Mouse (Mus musculus) liver, embryonic 12.5 days (tissue): ENCODE measurements around the gene Msantd2. TPM values are rescaled to one million over a fixed set of nuclear protein-coding genes. Genes with fewer than 3 reads are reported as not detected.

Experiments used
- ATAC-seq: fragments of 200-750 bp; cut with Nextera tagmentation; 2 replicates; pipeline ENCODE4 v1.8.0; 2017; ENCODE audit warnings: moderate number of reproducible peaks, mild to moderate bottlenecking, moderate library complexity
- H3K27ac ChIP-seq: fragments of 300-500 bp; sonication (generic); 2 replicates; pipeline ENCODE4 v1.5.1; 2016; ENCODE audit warnings: mild to moderate bottlenecking
- H3K27me3 ChIP-seq: fragments of 300-500 bp; sonication (generic); replicated peaks from 2 replicates; pipeline ENCODE4 v1.6.1; 2016; ENCODE audit warnings: mild to moderate bottlenecking, moderate library complexity
- H3K36me3 ChIP-seq: fragments of 300-500 bp; sonication (generic); 2 replicates; pipeline ENCODE4 v1.6.1; 2016; ENCODE audit warnings: mild to moderate bottlenecking, moderate library complexity
- H3K4me1 ChIP-seq: fragments of 300-500 bp; sonication (generic); 2 replicates; pipeline ENCODE4 v1.6.1; 2016
- H3K4me2 ChIP-seq: fragments of 300-500 bp; sonication (generic); 2 replicates; pipeline ENCODE4 v1.6.1; 2016; ENCODE audit warnings: mild to moderate bottlenecking, moderate library complexity
- H3K4me3 ChIP-seq: fragments of 300-500 bp; sonication (generic); 2 replicates; pipeline ENCODE4 v1.5.1; 2016; ENCODE audit warnings: mild to moderate bottlenecking, moderate library complexity
- H3K9ac ChIP-seq: fragments of 300-500 bp; sonication (generic); 2 replicates; pipeline ENCODE4 v1.6.1; 2016; ENCODE audit warnings: mild to moderate bottlenecking, moderate library complexity
- H3K9me3 ChIP-seq: fragments of 300-500 bp; sonication (generic); replicated peaks from 2 replicates; pipeline ENCODE4 v1.6.1; 2016; ENCODE audit warnings: mild to moderate bottlenecking, moderate library complexity
- WGBS: fragments of 180-500 bp; shearing (Covaris S2); methylation state at CpG from one replicate; pipeline ENCODE4 v1.1.7; 2016; ENCODE audit not compliant: insufficient replicate concordance; 5-methylcytosine and 5-hydroxymethylcytosine counted together
- polyA plus RNA-seq: library from polyadenylated mRNA; unstranded; fragments of >200 nt; fragmentation: Nextera tagmentation; extraction: Ambion mirVana; gene quantifications from 2 replicates; pipeline ENCODE4 v1.2.1, GENCODE M21; 2016

The Msantd2 gene
- polyA plus RNA-seq, 1 experiment from 2014 or later: 11.8 TPM

DNA sequence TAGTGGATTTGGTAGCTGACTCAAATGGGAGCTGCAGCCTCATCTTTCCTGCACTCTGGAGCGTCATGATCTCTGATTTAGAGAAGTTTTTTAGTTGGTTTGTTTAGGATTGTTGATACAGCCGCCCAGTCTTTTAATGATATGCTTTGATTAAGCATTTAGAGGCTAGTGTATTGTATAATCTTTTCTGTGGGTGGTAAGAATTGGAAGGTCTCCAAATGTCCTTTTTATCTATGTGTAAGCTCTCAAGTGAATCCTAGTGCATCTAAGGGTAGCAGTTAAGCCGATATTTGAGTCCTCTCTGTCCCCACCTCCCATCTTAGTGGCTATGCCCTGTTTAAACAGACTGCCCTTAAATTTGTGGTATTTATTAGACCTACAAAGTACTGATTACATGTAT lies 25.3 kb downstream of the Msantd2 start:
- Histone ChIP-seq H3K27ac (no peak overlapping the region), H3K36me3 (peaks cover 7% of the 10 kb centered on the region), H3K4me2 (no peak overlapping the region), H3K9me3 (no peaks in the 10 kb centered on the region), H3K9ac (no peak overlapping the region), H3K4me3 (no peak overlapping the region), H3K27me3 (no peaks in the 10 kb centered on the region), H3K4me1 (peaks cover 22% of the 10 kb centered on the region)
- ATAC-seq: no peak
- WGBS: 77% methylated on average over 3 of the region's 3 CpGs

DNA sequence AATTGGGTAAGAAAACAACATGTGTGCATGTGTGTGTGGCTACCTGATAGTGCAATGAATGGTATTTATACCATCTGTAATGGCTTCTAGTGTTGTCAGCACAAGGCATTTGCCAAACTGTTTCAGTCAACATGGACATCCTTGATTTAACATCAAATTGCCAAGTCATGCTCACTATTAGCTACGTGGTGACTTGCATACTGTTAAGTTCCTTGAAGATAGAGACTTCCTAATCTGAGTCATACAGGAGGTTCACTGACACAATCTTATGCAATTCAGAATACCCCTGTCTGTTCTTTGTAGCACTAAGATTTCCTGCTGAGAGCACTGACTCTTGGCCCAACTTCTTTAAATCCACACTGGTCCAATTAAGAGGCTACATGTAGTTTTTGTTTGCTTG lies 28.3 kb downstream of the Msantd2 start:
- no peak overlapping the region for H3K4me3 ChIP-seq
- H3K36me3 ChIP-seq: peaks cover 22% of the 10 kb centered on the region
- no peak overlapping the region for H3K27ac ChIP-seq
- 13% methylated on average over 1 of the region's 1 CpGs for WGBS
- H3K4me1 ChIP-seq: peaks cover 22% of the 10 kb centered on the region
- no peaks in the 10 kb centered on the region for H3K27me3 ChIP-seq
- H3K9me3 ChIP-seq: no peaks in the 10 kb centered on the region
- H3K9ac ChIP-seq: no peak overlapping the region; the same call in 1 of the 2 replicates
- no peak overlapping the region for H3K4me2 ChIP-seq
- peak; percentile 88 for ATAC-seq

GRCm38 (mm10) chr9:37518991-37519390 lies 29.9 kb downstream of the Msantd2 start:
- no peak overlapping the region for H3K4me3 ChIP-seq
- 86% methylated on average over 8 of the region's 8 CpGs for WGBS
- H3K9me3 ChIP-seq: no peaks in the 10 kb centered on the region
- peaks cover 33% of the 10 kb centered on the region for H3K36me3 ChIP-seq
- no peaks in the 10 kb centered on the region for H3K27me3 ChIP-seq
- no peak overlapping the region for H3K27ac ChIP-seq
- no peak overlapping the region for H3K9ac ChIP-seq
- peaks cover 22% of the 10 kb centered on the region for H3K4me1 ChIP-seq
- no peak overlapping the region for H3K4me2 ChIP-seq
- no peak for ATAC-seq

GRCm38 (mm10) chr9:37519995-37520394 lies 30.9 kb downstream of the Msantd2 start:
- WGBS: 76% methylated on average over 2 of the region's 2 CpGs
- Histone ChIP-seq H3K9me3 (no peaks in the 10 kb centered on the region), H3K27me3 (no peaks in the 10 kb centered on the region), H3K4me3 (no peak overlapping the region), H3K27ac (no peak overlapping the region), H3K4me1 (peaks cover 22% of the 10 kb centered on the region), H3K4me2 (no peak overlapping the region), H3K9ac (no peak overlapping the region), H3K36me3 (peaks cover 33% of the 10 kb centered on the region)
- ATAC-seq: no peak

DNA sequence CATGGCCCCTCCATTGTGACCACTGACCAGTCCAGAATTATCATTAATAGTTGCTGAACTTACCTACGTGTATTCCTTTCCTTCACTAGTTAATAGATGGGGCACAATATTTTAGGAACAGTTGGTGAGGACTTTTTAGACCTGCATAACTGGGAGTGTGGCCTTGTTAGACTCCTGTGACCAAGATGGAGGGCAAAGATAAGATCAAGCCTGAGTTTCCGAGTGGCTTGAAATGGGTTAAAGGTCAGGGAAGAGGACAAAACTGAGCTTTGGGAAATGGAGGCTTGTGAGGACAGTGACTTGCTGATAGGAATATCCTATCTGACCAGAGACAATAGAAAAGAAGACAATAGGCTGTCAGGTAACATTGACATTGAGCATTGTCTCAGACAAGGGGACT lies 36.3 kb downstream of the Msantd2 start:
- 51% methylated on average over 2 of the region's 2 CpGs for WGBS
- ATAC-seq: no peak

GRCm38 (mm10) chr9:37526443-37527395 lies 37.6 kb downstream of the Msantd2 start:
- Histone ChIP-seq H3K9ac (no peak overlapping the region), H3K36me3 (peaks cover 16% of the 10 kb centered on the region), H3K4me3 (peak overlapping the region; percentile 38), H3K27me3 (peaks cover 58% of the 10 kb centered on the region), H3K4me1 (peaks cover 28% of the 10 kb centered on the region), H3K4me2 (peak overlapping the region; percentile 62), H3K9me3 (no peaks in the 10 kb centered on the region), H3K27ac (no peak overlapping the region)
- WGBS: 26% methylated on average over 21 of the region's 21 CpGs
- no peak for ATAC-seq

More for the DNA sequence above, 36.3 kb downstream of the Msantd2 start:
- Histone ChIP-seq H3K27ac (no peak overlapping the region), H3K4me3 (no peak overlapping the region), H3K27me3 (peaks cover 46% of the 10 kb centered on the region), H3K9ac (no peak overlapping the region), H3K9me3 (no peaks in the 10 kb centered on the region), H3K4me2 (no peak overlapping the region), H3K36me3 (peaks cover 22% of the 10 kb centered on the region), H3K4me1 (peaks cover 20% of the 10 kb centered on the region)

- Histone ChIP-seq H3K36me3 (peaks cover 13% of the 10 kb centered on the region), H3K27ac (0 out of 2 replicates have a peak within 1 kb of the TSS, but pooled peaks have one; percentile 63), H3K9me3 (no peaks in the 10 kb centered on the region), H3K4me1 (peaks cover 32% of the 10 kb centered on the region), H3K4me2 (peak within 1 kb of the TSS; percentile 62), H3K27me3 (peaks cover 65% of the 10 kb centered on the region), H3K9ac (no peak within 1 kb of the TSS), H3K4me3 (peak within 1 kb of the TSS; percentile 38)
- 2% methylated on average over 41 of the region's 41 CpGs for WGBS
- peak; percentile 28; the same call in 1 of the 2 replicates for ATAC-seq
These were observed 38.5 kb downstream of the Msantd2 start, which contains the start of gene Esam for GRCm38 (mm10) chr9:37527396-37528224. Gene Esam (plus strand): TSS chr9:37528078.

- H3K27ac ChIP-seq: 0 out of 2 replicates have a peak overlapping the region, but pooled peaks have one; percentile 63
- peaks cover 32% of the 10 kb centered on the region for H3K4me1 ChIP-seq
- H3K36me3 ChIP-seq: peaks cover 5% of the 10 kb centered on the region
- peak overlapping the region; percentile 62 for H3K4me2 ChIP-seq
- no peaks in the 10 kb centered on the region for H3K9me3 ChIP-seq
- peaks cover 69% of the 10 kb centered on the region for H3K27me3 ChIP-seq
- ATAC-seq: no peak; the same call in 1 of the 2 replicates
- H3K4me3 ChIP-seq: peak overlapping the region; percentile 38
- 18% methylated on average over 9 of the region's 9 CpGs for WGBS
- no peak overlapping the region for H3K9ac ChIP-seq
These were observed 39.3 kb downstream of the Msantd2 start for GRCm38 (mm10) chr9:37528225-37528970.

DNA sequence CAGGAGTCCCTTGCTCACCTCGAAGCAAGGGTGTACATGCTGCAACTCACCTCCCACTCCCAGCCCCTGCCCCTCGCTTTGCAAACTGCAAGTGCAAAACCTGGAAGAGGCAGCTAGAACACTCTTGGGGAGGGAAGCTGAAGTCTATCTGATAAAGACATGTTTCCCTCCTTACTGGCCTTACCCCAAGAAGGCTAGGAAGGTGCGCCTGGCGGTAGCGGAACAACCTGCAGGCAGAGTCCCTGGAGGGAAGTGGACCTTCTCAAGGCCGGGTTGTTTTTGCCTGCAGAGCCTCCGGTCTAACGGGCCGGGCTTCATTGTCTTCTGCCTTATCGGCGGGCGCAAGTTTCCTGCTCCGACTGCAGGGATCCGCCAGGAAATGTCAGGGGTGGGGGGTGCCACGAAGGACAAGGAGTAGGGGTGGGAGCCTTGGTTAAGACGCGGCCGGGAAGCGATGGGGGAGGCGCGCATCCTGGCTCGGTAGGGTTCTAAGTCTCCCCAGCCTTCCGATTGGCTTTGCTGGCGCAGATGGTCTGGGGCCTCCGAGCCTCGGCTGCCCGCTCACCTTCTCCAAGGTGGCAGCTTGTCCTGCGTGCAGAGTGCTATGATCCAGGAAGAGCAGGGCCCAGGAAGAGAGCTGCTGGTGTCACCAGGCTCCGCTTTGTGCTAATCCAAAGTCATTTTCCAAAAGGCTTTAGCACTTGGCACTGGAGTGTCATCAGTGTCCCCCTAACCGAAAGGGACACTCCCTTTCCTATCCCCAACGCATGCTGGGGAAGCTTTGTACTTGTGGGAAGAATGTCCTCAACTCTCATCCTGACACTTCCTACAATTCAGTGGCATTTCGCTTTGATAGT lies 41.1 kb downstream of the Msantd2 start:
- Histone ChIP-seq H3K4me2 (peak overlapping the region; percentile 62), H3K9ac (0 out of 2 replicates have a peak overlapping the region, but pooled peaks have one; percentile 33), H3K27ac (peak overlapping the region; percentile 63), H3K9me3 (no peaks in the 10 kb centered on the region), H3K27me3 (peaks cover 69% of the 10 kb centered on the region), H3K4me1 (peaks cover 32% of the 10 kb centered on the region), H3K36me3 (0 out of 2 replicates have a peak, but pooled peaks cover 1% of the 10 kb centered on the region), H3K4me3 (peak overlapping the region; percentile 38)
- peak; percentile 43; the same call in 1 of the 2 replicates for ATAC-seq
- 3% methylated on average over 32 of the region's 32 CpGs for WGBS

- Histone ChIP-seq H3K27ac (0 out of 2 replicates have a peak overlapping the region, but pooled peaks have one; percentile 8), H3K27me3 (peaks cover 68% of the 10 kb centered on the region), H3K9me3 (no peaks in the 10 kb centered on the region), H3K4me3 (peak overlapping the region; percentile 38), H3K36me3 (no peaks in the 10 kb centered on the region), H3K4me2 (peak overlapping the region; percentile 62), H3K9ac (0 out of 2 replicates have a peak overlapping the region, but pooled peaks have one; percentile 33), H3K4me1 (peaks cover 32% of the 10 kb centered on the region)
- 7% methylated on average over 31 of the region's 31 CpGs for WGBS
- peak; percentile 48 for ATAC-seq
These were observed 42.0 kb downstream of the Msantd2 start for GRCm38 (mm10) chr9:37530888-37531705.
